Mouse (Mus musculus) neural tube, embryonic 15.5 days (tissue): ENCODE measurements around the gene St8sia6. TPM values are rescaled to one million over a fixed set of nuclear protein-coding genes. Genes with fewer than 3 reads are reported as not detected.

Experiments used
- polyA plus RNA-seq: library from polyadenylated mRNA; unstranded; fragments of >200 nt; fragmentation: Nextera tagmentation; extraction: Ambion mirVana; gene quantifications from 2 replicates; pipeline ENCODE4 v1.2.1, GENCODE M21; 2015

St8sia6 gene
- polyA plus RNA-seq, 1 experiment from 2014 or later, result 2.3 TPM

Other genes starting within 250 kb of the St8sia6 start
- 8.8 and 9.7 TPM in 2 replicates for gene Trdmt1, start 249.4 kb downstream of the St8sia6 start, polyA plus RNA-seq
- 441 and 489 TPM in 2 replicates for gene Vim, start 220.1 kb downstream of the St8sia6 start, polyA plus RNA-seq